Mouse (Mus musculus) embryonic facial prominence, embryonic 11.5 days (tissue): ENCODE measurements around the gene Hgd. TPM values are rescaled to one million over a fixed set of nuclear protein-coding genes. Genes with fewer than 3 reads are reported as not detected.

Experiments
- ATAC-seq: fragments of 200-750 bp; cut with Nextera tagmentation; replicated peaks from 2 replicates; pipeline ENCODE4 v1.8.0; 2017; ENCODE audit warnings: low read depth; ENCODE audit not compliant: insufficient number of reproducible peaks, low FRiP score, low TSS enrichment
- DNase-seq: peaks from one replicate; pipeline ENCODE4 v3.0.0-alpha.2; 2015; ENCODE audit warnings: low spot score
- H3K27ac ChIP-seq: fragments of 300-500 bp; sonication (generic); replicated peaks from 2 replicates; pipeline ENCODE4 v1.5.1; 2014; ENCODE audit warnings: mild to moderate bottlenecking, low read depth, low read length, control low read depth
- H3K27me3 ChIP-seq: fragments of 300-500 bp; sonication (generic); 2 replicates; pipeline ENCODE4 v1.6.1; 2014; ENCODE audit warnings: mild to moderate bottlenecking, low read length, moderate library complexity, mixed read lengths; ENCODE audit not compliant: control insufficient read depth, insufficient read depth
- H3K36me3 ChIP-seq: fragments of 300-500 bp; sonication (generic); replicated peaks from 2 replicates; pipeline ENCODE4 v1.6.1; 2014; ENCODE audit warnings: low read depth, mild to moderate bottlenecking, low read length, moderate library complexity, mixed read lengths; ENCODE audit not compliant: control insufficient read depth, insufficient read depth
- H3K4me1 ChIP-seq: fragments of 300-500 bp; sonication (generic); 2 replicates; pipeline ENCODE4 v1.6.1; 2014; ENCODE audit warnings: low read length, mixed read lengths; ENCODE audit not compliant: control insufficient read depth, insufficient read depth
- H3K4me2 ChIP-seq: fragments of 300-500 bp; sonication (generic); 2 replicates; pipeline ENCODE4 v1.6.1; 2014; ENCODE audit warnings: low read depth, mild to moderate bottlenecking, control low read depth, low read length, moderate library complexity
- H3K4me3 ChIP-seq: fragments of 300-500 bp; sonication (generic); 2 replicates; pipeline ENCODE4 v1.5.1; 2014; ENCODE audit warnings: low read depth, low read length, control low read depth
- H3K9ac ChIP-seq: fragments of 300-500 bp; sonication (generic); replicated peaks from 2 replicates; pipeline ENCODE4 v1.6.1; 2014; ENCODE audit warnings: mild to moderate bottlenecking, control low read depth, low read length
- H3K9me3 ChIP-seq: fragments of 300-500 bp; sonication (generic); replicated peaks from 2 replicates; pipeline ENCODE4 v1.6.1; 2016; ENCODE audit warnings: mild to moderate bottlenecking, low read length, inconsistent platforms, mixed read lengths; ENCODE audit not compliant: control insufficient read depth
- WGBS: fragments of 180-500 bp; shearing (Covaris S2); extraction: QIAGEN DNeasy Blood & Tissue Kit; methylation state at CpG from one replicate; pipeline ENCODE4 v1.1.7; 2014; 5-methylcytosine and 5-hydroxymethylcytosine counted together
- polyA plus RNA-seq: library from polyadenylated mRNA; unstranded; fragments of >200 nt; fragmentation: Nextera tagmentation; extraction: Ambion mirVana; gene quantifications from 2 replicates; pipeline ENCODE4 v1.2.1, GENCODE M21; 2014

Gene Hgd
- polyA plus RNA-seq, 1 experiment from 2014 or later: not detected

DNA sequence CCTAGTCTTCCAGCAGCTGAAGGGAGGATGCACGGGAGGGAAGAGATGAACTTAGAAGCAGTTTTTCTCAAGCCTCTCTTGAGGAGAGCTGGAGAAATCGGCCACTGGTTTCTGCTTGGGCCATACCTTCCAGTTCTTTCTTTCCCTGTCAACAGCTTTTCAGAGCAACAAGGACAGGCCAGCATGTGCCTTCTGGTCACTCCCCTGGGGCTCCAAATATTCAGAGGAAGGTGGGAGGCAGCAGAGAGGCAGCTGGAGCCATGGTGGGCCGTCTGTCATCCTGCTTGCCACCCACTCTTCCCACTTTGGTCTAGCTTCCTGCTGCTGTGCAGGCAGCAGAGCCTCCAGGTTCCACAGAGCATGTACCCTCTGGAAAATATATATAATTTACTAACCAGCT lies 37.7 kb downstream of the Hgd start:
- Histone ChIP-seq H3K4me3 (no peak overlapping the region), H3K9me3 (no peaks in the 10 kb centered on the region), H3K36me3 (no peaks in the 10 kb centered on the region), H3K4me2 (no peak overlapping the region), H3K27me3 (no peaks in the 10 kb centered on the region), H3K9ac (no peak overlapping the region; the same call in 1 of the 2 replicates), H3K27ac (no peak overlapping the region), H3K4me1 (no peaks in the 10 kb centered on the region)
- WGBS: 35% methylated on average over 3 of the region's 3 CpGs
- DNase-seq: no peak
- no peak for ATAC-seq

- no peak for DNase-seq
- no peak for ATAC-seq
- H3K9ac ChIP-seq: no peak overlapping the region
- 80% methylated on average over 3 of the region's 3 CpGs for WGBS
- no peak overlapping the region for H3K27ac ChIP-seq
- no peaks in the 10 kb centered on the region for H3K9me3 ChIP-seq
- no peaks in the 10 kb centered on the region for H3K27me3 ChIP-seq
- H3K4me1 ChIP-seq: no peaks in the 10 kb centered on the region
- H3K4me3 ChIP-seq: no peak overlapping the region
- no peaks in the 10 kb centered on the region for H3K36me3 ChIP-seq
- H3K4me2 ChIP-seq: no peak overlapping the region
Observed at GRCm38 (mm10) chr16:37622403-37622802, 42.5 kb downstream of the Hgd start.

DNA sequence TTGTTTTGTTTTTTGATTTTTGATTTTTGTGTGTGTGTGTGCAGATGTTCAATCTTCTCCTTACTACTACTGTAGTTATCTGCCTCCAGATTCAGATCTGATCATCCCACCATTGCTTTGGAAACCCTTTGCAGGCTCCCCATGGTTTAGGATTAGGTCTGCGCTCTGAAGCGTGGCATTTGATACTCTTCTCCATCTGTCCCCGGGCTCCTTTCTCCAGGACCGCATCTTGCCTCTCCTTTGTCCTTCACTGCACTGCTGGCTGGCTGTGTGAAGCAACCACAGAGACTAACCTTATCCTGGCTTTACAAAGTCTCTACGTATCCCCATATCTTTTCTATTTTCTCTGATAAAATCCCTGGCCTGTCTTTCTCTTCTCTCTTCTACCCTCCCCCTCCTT lies 43.0 kb downstream of the Hgd start:
- ATAC-seq (no peak), DNase-seq (no peak)
- no peak overlapping the region for H3K4me3 ChIP-seq
- 50% methylated on average over 5 of the region's 5 CpGs for WGBS
- H3K9me3 ChIP-seq: no peaks in the 10 kb centered on the region
- no peak overlapping the region for H3K27ac ChIP-seq
- no peaks in the 10 kb centered on the region for H3K4me1 ChIP-seq
- H3K9ac ChIP-seq: no peak overlapping the region
- H3K4me2 ChIP-seq: no peak overlapping the region
- no peaks in the 10 kb centered on the region for H3K36me3 ChIP-seq
- H3K27me3 ChIP-seq: no peaks in the 10 kb centered on the region

DNA sequence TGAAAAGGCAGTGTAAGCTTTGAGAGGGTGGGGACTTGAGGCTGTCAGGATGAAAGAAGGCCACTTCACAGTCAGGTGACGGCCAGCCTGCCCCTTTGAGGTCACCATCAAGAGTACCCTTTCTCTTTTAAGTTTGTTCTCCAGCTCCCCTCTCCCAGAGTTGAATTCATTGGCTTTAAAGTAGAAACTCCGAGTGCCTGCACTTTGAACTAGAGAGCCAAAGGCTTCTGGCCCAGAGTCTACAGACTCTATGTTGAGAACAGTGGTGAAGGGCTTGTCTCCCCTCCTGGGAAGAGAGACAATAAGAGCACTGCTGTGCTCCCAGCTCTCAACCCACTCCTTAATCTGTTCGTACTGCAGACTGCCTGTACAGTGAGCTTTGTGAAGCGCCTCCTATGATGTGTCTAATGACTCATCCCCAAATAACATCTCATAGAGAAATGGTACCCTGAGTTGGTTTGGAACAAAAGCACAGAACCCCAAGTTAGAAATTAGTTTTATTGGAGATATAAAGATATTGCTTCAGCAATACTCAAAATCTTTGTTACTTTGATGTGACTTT lies 46.5 kb downstream of the Hgd start:
- DNase-seq (no peak), ATAC-seq (no peak)
- no peaks in the 10 kb centered on the region for H3K27me3 ChIP-seq
- no peaks in the 10 kb centered on the region for H3K9me3 ChIP-seq
- no peak overlapping the region for H3K4me2 ChIP-seq
- no peak overlapping the region for H3K4me3 ChIP-seq
- no peaks in the 10 kb centered on the region for H3K36me3 ChIP-seq
- H3K9ac ChIP-seq: no peak overlapping the region
- H3K27ac ChIP-seq: no peak overlapping the region
- WGBS: 73% methylated on average over 4 of the region's 4 CpGs
- H3K4me1 ChIP-seq: no peaks in the 10 kb centered on the region

DNA sequence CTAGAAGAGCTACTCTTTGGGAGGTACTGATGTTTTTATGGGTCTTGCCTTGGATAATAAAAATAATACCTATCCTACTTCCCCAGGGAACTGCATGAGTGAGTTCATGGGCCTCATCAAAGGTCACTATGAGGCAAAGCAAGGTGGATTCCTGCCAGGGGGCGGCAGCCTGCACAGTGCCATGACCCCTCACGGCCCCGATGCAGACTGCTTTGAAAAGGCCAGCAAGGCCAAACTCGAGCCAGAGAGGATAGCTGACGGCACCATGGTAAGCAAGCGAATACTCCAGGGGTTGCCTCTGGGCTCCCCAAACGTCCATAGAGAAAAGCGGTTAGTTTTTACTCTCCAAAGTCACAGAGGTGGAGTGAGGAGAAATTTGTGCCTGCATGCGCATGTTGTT lies 48.4 kb downstream of the Hgd start:
- WGBS: 61% methylated on average over 9 of the region's 9 CpGs
- no peak overlapping the region for H3K4me2 ChIP-seq
- ATAC-seq: no peak

GRCm38 (mm10) chr16:37629011-37629410 lies 49.1 kb downstream of the Hgd start:
- H3K27ac ChIP-seq: no peak overlapping the region
- no peak overlapping the region for H3K9ac ChIP-seq
- ATAC-seq (no peak), DNase-seq (no peak)
- no peak overlapping the region for H3K4me2 ChIP-seq
- WGBS: 89% methylated on average over 7 of the region's 7 CpGs
- H3K9me3 ChIP-seq: no peaks in the 10 kb centered on the region
- no peaks in the 10 kb centered on the region for H3K27me3 ChIP-seq
- no peaks in the 10 kb centered on the region for H3K4me1 ChIP-seq
- no peaks in the 10 kb centered on the region for H3K36me3 ChIP-seq
- no peak overlapping the region for H3K4me3 ChIP-seq

More for the DNA sequence above, 48.4 kb downstream of the Hgd start:
- Histone ChIP-seq H3K36me3 (no peaks in the 10 kb centered on the region), H3K4me3 (no peak overlapping the region), H3K9me3 (no peaks in the 10 kb centered on the region), H3K4me1 (no peaks in the 10 kb centered on the region), H3K9ac (no peak overlapping the region), H3K27me3 (no peaks in the 10 kb centered on the region), H3K27ac (no peak overlapping the region)
- DNase-seq: no peak

DNA sequence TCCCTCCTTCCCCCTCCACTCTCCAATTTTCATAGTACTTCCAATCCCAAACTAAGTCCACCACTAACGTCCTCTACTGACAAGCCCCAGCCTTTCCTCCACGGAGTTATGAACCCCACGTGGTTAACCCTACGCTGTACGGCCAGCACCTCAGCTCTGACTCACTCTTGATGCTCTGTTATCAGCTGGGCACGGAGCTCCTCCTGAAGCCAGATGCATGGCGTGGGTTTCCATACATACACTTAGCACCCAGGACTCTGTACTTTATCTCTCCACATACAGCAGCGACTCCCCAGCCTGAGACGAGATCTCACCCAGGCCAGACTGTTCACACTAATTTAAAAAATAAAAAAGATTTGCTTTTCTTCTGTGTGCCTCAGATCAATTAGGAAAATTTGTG lies 54.6 kb downstream of the Hgd start:
- WGBS: 78% methylated on average over 9 of the region's 9 CpGs
- H3K9me3 ChIP-seq: no peaks in the 10 kb centered on the region
- H3K27me3 ChIP-seq: no peaks in the 10 kb centered on the region
- H3K9ac ChIP-seq: no peak overlapping the region
- H3K36me3 ChIP-seq: no peaks in the 10 kb centered on the region
- no peak for ATAC-seq
- H3K4me1 ChIP-seq: no peaks in the 10 kb centered on the region
- no peak overlapping the region for H3K4me3 ChIP-seq
- DNase-seq: no peak
- H3K4me2 ChIP-seq: no peak overlapping the region
- no peak overlapping the region for H3K27ac ChIP-seq

- WGBS: 95% methylated on average over 1 of the region's 1 CpGs
Observed at GRCm38 (mm10) chr16:37635095-37635494, 55.1 kb downstream of the Hgd start.

More at GRCm38 (mm10) chr16:37635095-37635494, 55.1 kb downstream of the Hgd start:
- Histone ChIP-seq H3K4me3 (no peak overlapping the region), H3K9ac (no peak overlapping the region), H3K27me3 (no peaks in the 10 kb centered on the region), H3K4me2 (no peak overlapping the region), H3K4me1 (no peaks in the 10 kb centered on the region), H3K27ac (no peak overlapping the region), H3K9me3 (no peaks in the 10 kb centered on the region), H3K36me3 (no peaks in the 10 kb centered on the region)
- ATAC-seq (no peak), DNase-seq (no peak)
